Mouse (Mus musculus): ENCODE results near the gene 6030458C11Rik. TPM values are rescaled to one million over a fixed set of nuclear protein-coding genes. Genes with fewer than 3 reads are reported as not detected.

6030458C11Rik gene
- total and polyA plus RNA-seq, 2 experiments from 2014 or later, result 21.1 to 21.3 TPM

DNA sequence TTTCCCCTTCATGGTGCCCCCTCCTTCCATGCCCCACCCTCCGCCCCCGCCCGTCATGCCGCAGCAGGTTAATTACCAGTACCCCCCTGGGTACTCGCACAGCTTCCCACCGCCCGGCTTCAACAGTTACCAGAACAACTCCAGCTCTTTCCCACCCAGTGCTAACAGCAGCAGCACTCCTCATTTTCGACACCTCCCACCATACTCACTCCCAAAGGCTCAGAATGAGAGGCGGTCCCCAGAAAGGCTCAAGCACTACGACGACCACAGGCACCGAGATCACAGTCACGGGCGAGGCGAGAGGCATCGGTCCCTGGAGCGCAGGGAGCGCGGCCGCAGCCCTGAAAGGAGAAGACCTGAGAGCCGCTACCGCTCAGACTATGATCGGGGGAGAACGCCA is 9.8 kb upstream of the 6030458C11Rik start:
- H3K4me1 ChIP-seq (ENCODE audit: insufficient read depth, low read length), result no peaks in the 10 kb centered on the region
- DNase-seq (ENCODE audit: low spot score) (no peak), ATAC-seq (peak; percentile 32; the same call in 1 of the 2 replicates)
- no peak overlapping the region for H3K9ac ChIP-seq (replicated peaks; ENCODE audit: low read length)
- no peak overlapping the region for H3K4me3 ChIP-seq (ENCODE audit: low read length)
- H3K4me2 ChIP-seq (ENCODE audit: low read depth, low read length), result no peak overlapping the region
- WGBS, result 96% methylated on average over 24 of the region's 24 CpGs
- H3K9me3 ChIP-seq (ENCODE audit: low read length), result no peaks in the 10 kb centered on the region
- H3K36me3 ChIP-seq (ENCODE audit: insufficient read depth, low read length), result peaks cover 51% of the 10 kb centered on the region; the same call in 1 of the 2 replicates
- H3K27me3 ChIP-seq (ENCODE audit: insufficient read depth, low read length), result no peaks in the 10 kb centered on the region
- no peak for TF ChIP-seq CTCF (IDR thresholded peaks at IDR 0.05; ENCODE audit: low read depth)
- H3K27ac ChIP-seq, result no peak overlapping the region

DNA sequence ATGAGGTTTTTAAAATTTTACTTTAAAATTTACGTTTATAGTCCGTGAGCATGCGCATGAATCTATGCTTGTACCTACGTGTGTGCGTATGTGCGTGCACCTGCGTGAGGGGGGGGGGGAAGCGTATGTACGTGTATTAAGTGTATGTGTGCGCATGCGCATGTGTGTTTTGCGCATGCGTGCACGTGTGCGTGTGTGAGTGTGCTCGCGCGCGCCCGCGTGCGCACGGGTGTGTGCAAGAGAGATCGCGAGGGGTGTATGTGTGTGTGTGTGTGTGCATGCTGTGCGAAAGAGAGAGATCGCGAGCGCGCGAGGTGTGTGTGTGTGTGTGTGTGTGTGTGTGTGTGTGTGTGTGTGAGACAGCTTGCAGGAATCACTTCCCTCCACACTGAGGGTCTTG is 8.9 kb upstream of the 6030458C11Rik start:
- Histone ChIP-seq H3K4me1 (ENCODE audit: insufficient read depth, low read length) (no peaks in the 10 kb centered on the region), H3K9me3 (ENCODE audit: low read length) (no peaks in the 10 kb centered on the region), H3K4me2 (ENCODE audit: low read depth, low read length) (no peak overlapping the region), H3K4me3 (ENCODE audit: low read length) (no peak overlapping the region), H3K36me3 (ENCODE audit: insufficient read depth, low read length) (peaks cover 54% of the 10 kb centered on the region; the same call in 1 of the 2 replicates), H3K27ac (no peak overlapping the region), H3K9ac (replicated peaks; ENCODE audit: low read length) (no peak overlapping the region), H3K27me3 (ENCODE audit: insufficient read depth, low read length) (no peaks in the 10 kb centered on the region)
- DNase-seq (ENCODE audit: low spot score), result no peak
- WGBS, result 97% methylated on average over 31 of the region's 31 CpGs
- ATAC-seq, result peak; percentile 29; the same call in 1 of the 2 replicates
- no peak for TF ChIP-seq CTCF (IDR thresholded peaks at IDR 0.05; ENCODE audit: low read depth)

DNA sequence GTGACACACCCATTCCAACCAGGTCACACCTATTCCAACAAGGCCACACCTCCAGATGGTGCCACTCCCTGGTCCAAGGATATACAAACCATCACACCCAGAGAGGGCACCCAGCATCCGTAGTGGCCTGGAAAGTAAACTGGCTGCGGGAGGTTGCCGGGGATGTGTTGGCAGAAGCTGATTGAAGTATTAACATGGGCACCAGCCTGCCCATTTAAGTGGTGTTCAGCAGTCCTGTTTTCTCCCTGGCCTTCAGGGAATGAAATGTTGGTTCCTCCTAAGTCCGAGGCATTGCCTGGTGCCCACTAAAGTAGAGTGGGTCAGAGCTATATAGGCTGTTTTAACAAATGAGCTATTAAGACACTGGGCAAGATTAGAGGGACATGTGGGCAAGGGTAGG is 8.2 kb upstream of the 6030458C11Rik start:
- peaks cover 53% of the 10 kb centered on the region; the same call in 1 of the 2 replicates for H3K36me3 ChIP-seq (ENCODE audit: insufficient read depth, low read length)
- H3K9ac ChIP-seq (replicated peaks; ENCODE audit: low read length), result no peak overlapping the region
- no peaks in the 10 kb centered on the region for H3K27me3 ChIP-seq (ENCODE audit: insufficient read depth, low read length)
- 96% methylated on average over 4 of the region's 4 CpGs for WGBS
- TF ChIP-seq CTCF (IDR thresholded peaks at IDR 0.05; ENCODE audit: low read depth), result no peak
- H3K4me3 ChIP-seq (ENCODE audit: low read length), result no peak overlapping the region
- ATAC-seq (no peak), DNase-seq (ENCODE audit: low spot score) (no peak)
- H3K4me2 ChIP-seq (ENCODE audit: low read depth, low read length), result no peak overlapping the region
- no peaks in the 10 kb centered on the region for H3K9me3 ChIP-seq (ENCODE audit: low read length)
- no peak overlapping the region for H3K27ac ChIP-seq
- no peaks in the 10 kb centered on the region for H3K4me1 ChIP-seq (ENCODE audit: insufficient read depth, low read length)

DNA sequence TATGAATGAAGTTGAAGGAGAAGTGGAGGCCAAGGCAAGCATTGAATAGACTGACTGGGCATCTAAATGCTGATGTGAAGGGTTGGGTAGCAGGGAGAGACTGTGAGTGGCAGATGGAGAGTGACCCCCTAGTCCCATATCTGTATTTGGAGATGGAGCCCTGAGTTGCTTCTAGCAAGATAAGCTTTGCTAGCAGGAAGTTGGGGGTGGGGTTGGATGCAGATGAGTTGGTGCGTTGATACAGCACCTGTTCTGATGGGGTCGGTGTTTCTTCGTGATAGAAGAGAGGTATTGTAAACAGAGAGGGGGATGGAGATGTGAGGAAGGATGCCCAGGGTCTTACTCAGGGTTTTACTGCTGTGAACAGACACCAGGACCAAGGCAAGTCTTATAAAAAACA is 5.4 kb upstream of the 6030458C11Rik start:
- no peak for ATAC-seq
- WGBS, result 98% methylated on average over 3 of the region's 3 CpGs
- H3K36me3 ChIP-seq (ENCODE audit: insufficient read depth, low read length), result peaks cover 41% of the 10 kb centered on the region; the same call in 1 of the 2 replicates
- DNase-seq (ENCODE audit: low spot score), result no peak
- H3K4me2 ChIP-seq (ENCODE audit: low read depth, low read length), result no peak overlapping the region
- H3K4me3 ChIP-seq (ENCODE audit: low read length), result no peak overlapping the region
- H3K9ac ChIP-seq (replicated peaks; ENCODE audit: low read length), result no peak overlapping the region
- no peak for TF ChIP-seq CTCF (IDR thresholded peaks at IDR 0.05; ENCODE audit: low read depth)
- no peaks in the 10 kb centered on the region for H3K9me3 ChIP-seq (ENCODE audit: low read length)
- no peaks in the 10 kb centered on the region for H3K27me3 ChIP-seq (ENCODE audit: insufficient read depth, low read length)
- H3K4me1 ChIP-seq (ENCODE audit: insufficient read depth, low read length), result peaks cover 8% of the 10 kb centered on the region; the same call in 1 of the 2 replicates
- no peak overlapping the region for H3K27ac ChIP-seq

DNA sequence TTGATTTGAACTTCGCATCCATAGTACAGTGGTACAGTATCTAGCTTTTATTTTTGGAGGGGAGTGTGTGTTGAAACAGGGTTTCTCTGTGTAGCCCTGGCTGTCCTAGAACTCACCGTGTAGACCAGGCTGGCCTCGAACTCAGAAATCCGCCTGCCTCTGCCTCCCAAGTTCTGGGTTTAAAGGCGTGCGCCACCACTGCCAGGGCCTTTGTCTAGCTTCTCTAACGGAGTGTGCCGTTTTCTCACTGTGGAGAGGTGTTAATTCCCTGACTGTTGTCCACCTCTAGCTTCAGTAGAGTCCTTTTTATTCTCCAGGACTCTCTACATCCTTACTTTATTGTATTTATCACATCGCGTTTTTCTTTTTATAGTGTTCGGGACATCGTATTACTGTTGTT is 959 bp upstream of the 6030458C11Rik start:
- DNase-seq (ENCODE audit: low spot score), result no peak
- TF ChIP-seq CTCF (IDR thresholded peaks at IDR 0.05; ENCODE audit: low read depth), result no peak
- Histone ChIP-seq H3K9me3 (ENCODE audit: low read length) (no peaks in the 10 kb centered on the region), H3K4me2 (ENCODE audit: low read depth, low read length) (peak overlapping the region; percentile 80), H3K4me1 (ENCODE audit: insufficient read depth, low read length) (peaks cover 8% of the 10 kb centered on the region; the same call in 1 of the 2 replicates), H3K36me3 (ENCODE audit: insufficient read depth, low read length) (peaks cover 24% of the 10 kb centered on the region; the same call in 1 of the 2 replicates), H3K9ac (replicated peaks; ENCODE audit: low read length) (peak overlapping the region; percentile 79), H3K4me3 (ENCODE audit: low read length) (peak overlapping the region; percentile 94), H3K27ac (peak overlapping the region; percentile 82), H3K27me3 (ENCODE audit: insufficient read depth, low read length) (no peaks in the 10 kb centered on the region)
- no peak for ATAC-seq
- WGBS, result 60% methylated on average over 12 of the region's 12 CpGs

DNA sequence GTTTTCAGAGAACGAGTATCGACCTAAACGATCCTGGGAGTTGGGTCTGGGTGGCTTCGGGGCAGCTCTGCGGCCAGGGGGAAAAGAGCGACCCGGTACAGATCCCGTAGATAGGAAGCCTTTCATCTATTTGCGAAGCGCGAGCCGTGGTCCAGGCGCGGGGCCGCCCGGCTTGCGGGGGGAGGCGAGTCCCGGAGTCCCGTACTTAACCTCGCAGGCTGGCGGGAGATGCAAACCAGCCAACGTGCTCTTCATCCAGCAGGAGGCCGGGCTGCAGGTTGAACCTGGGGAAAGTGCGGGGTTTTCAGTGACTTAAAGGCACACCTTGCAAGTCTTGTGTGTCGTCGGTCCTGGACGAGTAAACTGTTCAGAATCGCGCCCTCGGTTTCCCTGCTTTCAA is 516 bp upstream of the 6030458C11Rik start:
- Histone ChIP-seq H3K9ac (replicated peaks; ENCODE audit: low read length) (peak overlapping the region; percentile 79), H3K36me3 (ENCODE audit: insufficient read depth, low read length) (peaks cover 26% of the 10 kb centered on the region; the same call in 1 of the 2 replicates), H3K27me3 (ENCODE audit: insufficient read depth, low read length) (no peaks in the 10 kb centered on the region), H3K9me3 (ENCODE audit: low read length) (no peaks in the 10 kb centered on the region), H3K4me3 (ENCODE audit: low read length) (peak overlapping the region; percentile 94), H3K4me2 (ENCODE audit: low read depth, low read length) (peak overlapping the region; percentile 80), H3K4me1 (ENCODE audit: insufficient read depth, low read length) (peaks cover 8% of the 10 kb centered on the region; the same call in 1 of the 2 replicates), H3K27ac (peak overlapping the region; percentile 82)
- DNase-seq (ENCODE audit: low spot score) (no peak), ATAC-seq (peak; percentile 51)
- TF ChIP-seq CTCF (IDR thresholded peaks at IDR 0.05; ENCODE audit: low read depth), result no peak
- WGBS, result under 1% methylated on average over 31 of the region's 31 CpGs

DNA sequence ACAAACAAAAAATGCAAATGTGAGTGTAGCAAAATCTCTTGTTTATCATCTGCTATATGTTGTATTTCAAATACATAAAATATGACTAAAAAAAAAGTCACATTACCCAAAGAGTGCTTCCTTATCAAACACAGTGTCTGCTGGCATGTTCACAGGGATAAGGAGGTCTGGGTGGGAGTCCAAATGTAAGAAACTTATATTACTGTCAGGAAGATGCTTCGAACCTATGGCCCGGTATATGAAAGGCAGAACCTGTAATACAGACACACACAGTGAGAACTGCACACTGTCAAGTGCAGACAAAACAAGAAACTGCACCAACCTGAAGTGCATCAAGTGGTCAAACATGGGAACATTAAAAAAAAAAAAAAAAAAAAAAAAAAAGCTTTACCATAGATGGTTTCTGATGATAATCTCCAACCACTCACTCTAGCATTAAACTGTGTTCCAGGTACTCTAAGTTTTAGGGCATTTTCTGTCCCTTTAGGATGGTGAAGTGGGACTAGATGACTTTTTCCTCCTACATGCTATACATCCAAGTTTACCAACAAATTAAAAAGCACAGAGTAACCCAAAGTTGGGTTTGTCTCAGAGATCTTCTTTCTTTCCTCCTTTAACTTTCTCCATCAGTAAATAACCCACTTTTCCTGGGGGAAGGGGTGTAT is 862 bp downstream of the 6030458C11Rik start:
- Histone ChIP-seq H3K4me3 (ENCODE audit: low read length) (peak overlapping the region; percentile 94), H3K27ac (peak overlapping the region; percentile 92; the same call in 1 of the 2 replicates)

More for the DNA sequence above, 862 bp downstream of the 6030458C11Rik start:
- Histone ChIP-seq H3K27me3 (ENCODE audit: insufficient read depth, low read length) (no peaks in the 10 kb centered on the region), H3K9ac (replicated peaks; ENCODE audit: low read length) (peak overlapping the region; percentile 91), H3K36me3 (ENCODE audit: insufficient read depth, low read length) (peaks cover 29% of the 10 kb centered on the region; the same call in 1 of the 2 replicates), H3K4me2 (ENCODE audit: low read depth, low read length) (peak overlapping the region; percentile 80), H3K4me1 (ENCODE audit: insufficient read depth, low read length) (peaks cover 8% of the 10 kb centered on the region; the same call in 1 of the 2 replicates), H3K9me3 (ENCODE audit: low read length) (no peaks in the 10 kb centered on the region)
- ATAC-seq (no peak), DNase-seq (ENCODE audit: low spot score) (no peak)
- 88% methylated on average over 2 of the region's 2 CpGs for WGBS
- TF ChIP-seq CTCF (IDR thresholded peaks at IDR 0.05; ENCODE audit: low read depth), result no peak

Data from hindbrain, postnatal 0 days (tissue).